Comparison of ENCODE assay signal across 28 mouse cellular contexts in the genomic region with DNA sequence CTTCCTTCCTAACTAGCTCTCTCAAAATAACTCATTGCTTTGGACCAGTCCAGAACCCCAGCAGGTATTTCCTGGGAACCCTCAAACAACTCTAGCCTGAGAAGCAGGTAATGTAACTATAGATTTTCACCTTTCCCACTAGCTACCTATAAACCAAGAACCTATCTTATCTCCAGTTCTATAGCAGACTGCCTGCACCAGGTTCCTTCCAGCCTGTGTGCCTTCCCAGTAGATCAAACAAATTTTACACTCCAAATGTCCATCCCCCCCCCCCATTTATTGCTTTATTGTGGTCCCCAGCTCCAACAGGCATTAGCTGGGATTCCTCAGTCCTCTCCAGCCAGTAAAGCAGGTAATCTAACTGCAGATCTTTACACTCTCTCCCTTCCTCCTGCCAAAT.
"Had no signal": no experiment of that assay in that cellular context is flagged by ENCODE, and none has a peak within 500 bp of the region (broad histone marks: within the 10 kb centered on the region; RNA-seq: fewer than 3 reads in every experiment).

No protein-coding gene starts in this region.

- H3K9me3 ChIP-seq: embryonic facial prominence, embryonic 10.5 days; embryonic facial prominence, embryonic 12.5 days; embryonic facial prominence, embryonic 13.5 days; embryonic facial prominence, embryonic 15.5 days; forebrain, embryonic 10.5 days; forebrain, embryonic 12.5 days; forebrain, embryonic 13.5 days; forebrain, embryonic 15.5 days had no signal

- H3K36me3 ChIP-seq: embryonic facial prominence, embryonic 10.5 days; embryonic facial prominence, embryonic 12.5 days; embryonic facial prominence, embryonic 13.5 days; embryonic facial prominence, embryonic 15.5 days; forebrain, embryonic 10.5 days; forebrain, embryonic 12.5 days; forebrain, embryonic 15.5 days had no signal

- H3K4me1 ChIP-seq: embryonic facial prominence, embryonic 10.5 days; embryonic facial prominence, embryonic 12.5 days; embryonic facial prominence, embryonic 13.5 days; embryonic facial prominence, embryonic 15.5 days; forebrain, embryonic 10.5 days; forebrain, embryonic 12.5 days; forebrain, embryonic 13.5 days; forebrain, embryonic 15.5 days had no signal

- DNase-seq: cerebellum, adult 2 months; cerebellum, adult 8-10 months; cerebellum, adult 9-10 months; cerebellum, adult 9-11 months; cerebellum, postnatal 10 days; cerebellum, postnatal 14 days; cerebellum, postnatal 25 days; cerebellum, postnatal 36 days; embryo, embryonic 11 days; forebrain, postnatal 0 days; gastrocnemius, adult 2 months; gastrocnemius, postnatal 10 days; gastrocnemius, postnatal 14 days; gastrocnemius, postnatal 25 days; gastrocnemius, postnatal 36 days; heart, adult 11 months; heart, adult 18-20 months had no signal

- H3K27me3 ChIP-seq: embryonic facial prominence, embryonic 12.5 days; embryonic facial prominence, embryonic 13.5 days; embryonic facial prominence, embryonic 15.5 days; forebrain, embryonic 12.5 days; forebrain, embryonic 13.5 days; forebrain, embryonic 15.5 days had no signal

- H3K27ac ChIP-seq: embryonic facial prominence, embryonic 10.5 days; embryonic facial prominence, embryonic 12.5 days; embryonic facial prominence, embryonic 13.5 days; embryonic facial prominence, embryonic 15.5 days; forebrain, embryonic 10.5 days; forebrain, embryonic 12.5 days; forebrain, embryonic 13.5 days; forebrain, embryonic 15.5 days; gastrocnemius, adult 2 months had no signal

- H3K4me3 ChIP-seq: embryonic facial prominence, embryonic 10.5 days; embryonic facial prominence, embryonic 12.5 days; embryonic facial prominence, embryonic 13.5 days; embryonic facial prominence, embryonic 15.5 days; erythroblast, embryonic 14.5 days; forebrain, embryonic 10.5 days; forebrain, embryonic 12.5 days; forebrain, embryonic 13.5 days; forebrain, embryonic 15.5 days; gastrocnemius, adult 2 months had no signal

- H3K9ac ChIP-seq: embryonic facial prominence, embryonic 12.5 days; embryonic facial prominence, embryonic 13.5 days; embryonic facial prominence, embryonic 15.5 days; forebrain, embryonic 12.5 days; forebrain, embryonic 13.5 days; forebrain, embryonic 15.5 days; forebrain, postnatal 0 days had no signal

- H3K4me2 ChIP-seq: embryonic facial prominence, embryonic 12.5 days; embryonic facial prominence, embryonic 13.5 days; embryonic facial prominence, embryonic 15.5 days; forebrain, embryonic 12.5 days; forebrain, embryonic 13.5 days; forebrain, embryonic 15.5 days had no signal

- ATAC-seq: forebrain, embryonic 13.5 days; forebrain, embryonic 14.5 days; forebrain, embryonic 15.5 days; forebrain, embryonic 16.5 days; forebrain, postnatal 0 days had no signal
